Mouse (Mus musculus) urinary bladder, postnatal 36 days (tissue): ENCODE data around the gene Ccl6.

Experiments used
- DNase-seq, 2 experiments: peaks; one replicate each; pipeline ENCODE4 v3.0.0; 2022; ENCODE audit warnings: low spot score in 2 of 2, mixed read lengths in 1 of 2

The Ccl6 gene

GRCm38 (mm10) chr11:83597796-83598195, 4.9 kb upstream of the Ccl6 start:
- no peak for DNase-seq

- no peak for DNase-seq
These were observed 3.0 kb upstream of the Ccl6 start for GRCm38 (mm10) chr11:83595669-83596455.

GRCm38 (mm10) chr11:83593453-83593852, 566 bp upstream of the Ccl6 start:
- DNase-seq: no peak

DNA sequence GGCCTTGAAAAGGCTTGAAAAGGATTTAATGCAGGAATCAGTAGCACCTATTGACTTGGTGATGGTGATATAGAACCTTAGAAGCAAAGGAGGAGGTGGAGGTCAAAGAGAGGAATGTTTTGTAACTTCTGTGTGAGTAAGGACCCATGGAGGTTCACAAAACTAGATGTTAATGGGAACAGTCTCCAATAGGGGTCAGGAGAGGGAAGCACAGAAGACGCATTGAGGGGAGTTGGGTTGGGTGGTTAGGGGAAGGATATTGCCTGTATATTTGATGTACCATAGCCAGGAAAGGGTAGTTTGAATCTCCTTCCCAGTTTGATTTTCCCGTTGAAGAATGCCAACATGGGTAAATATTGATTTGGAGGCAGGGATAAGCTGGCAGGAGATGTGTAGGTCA, 8.7 kb downstream of the Ccl6 start:
- no peak for DNase-seq

- DNase-seq: no peak
These were observed 9.5 kb downstream of the Ccl6 start for GRCm38 (mm10) chr11:83583450-83583754.

GRCm38 (mm10) chr11:83582626-83583449, 10.0 kb downstream of the Ccl6 start:
- DNase-seq: no peak

- no peak for DNase-seq
These were observed 11.0 kb downstream of the Ccl6 start for GRCm38 (mm10) chr11:83581626-83582610.

DNA sequence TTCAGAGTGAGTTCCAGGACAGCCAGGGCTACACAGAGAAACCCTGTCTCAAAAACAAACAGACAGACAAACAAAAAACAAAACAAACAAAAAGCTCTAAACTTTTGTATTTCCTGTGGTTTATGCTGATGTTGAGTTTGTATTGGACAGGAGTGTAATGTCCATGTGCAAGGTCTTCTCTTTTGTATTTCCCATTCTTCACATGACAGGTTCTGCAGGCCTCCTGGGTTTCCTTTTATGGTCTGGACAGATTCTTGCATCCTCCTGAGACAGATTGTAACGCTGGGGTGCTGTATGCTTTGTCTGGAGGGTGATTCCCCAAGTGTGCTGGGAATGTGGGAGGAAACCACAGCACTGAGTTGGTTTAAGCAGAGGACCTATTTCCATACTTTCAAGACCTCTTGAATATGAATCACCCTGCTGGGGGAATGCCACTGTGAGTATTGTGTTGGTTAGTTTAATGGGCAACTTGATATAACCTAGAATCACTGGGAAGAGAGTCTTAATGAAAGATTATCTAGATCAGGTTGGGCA, 12.1 kb downstream of the Ccl6 start:
- no peak for DNase-seq

DNA sequence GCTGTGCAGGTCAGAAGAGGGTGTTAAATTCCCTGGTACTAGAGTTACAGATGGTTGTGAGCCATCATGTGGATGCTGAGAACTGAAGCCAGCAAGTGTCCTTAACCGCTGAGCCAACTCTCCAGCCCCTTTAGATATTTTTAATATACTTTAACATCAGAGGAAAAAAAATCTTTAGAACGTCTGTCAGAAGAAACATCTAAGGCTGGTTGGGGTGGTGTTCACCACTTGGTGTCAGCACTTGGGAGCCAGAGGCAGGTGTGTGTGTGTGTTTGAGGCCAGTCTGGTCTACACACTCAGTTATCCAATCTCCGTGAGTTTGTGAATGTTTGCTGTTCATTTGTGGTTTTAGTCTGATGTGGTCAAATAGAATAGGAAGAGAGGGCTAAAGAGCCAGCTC, 13.9 kb downstream of the Ccl6 start:
- DNase-seq: no peak

DNA sequence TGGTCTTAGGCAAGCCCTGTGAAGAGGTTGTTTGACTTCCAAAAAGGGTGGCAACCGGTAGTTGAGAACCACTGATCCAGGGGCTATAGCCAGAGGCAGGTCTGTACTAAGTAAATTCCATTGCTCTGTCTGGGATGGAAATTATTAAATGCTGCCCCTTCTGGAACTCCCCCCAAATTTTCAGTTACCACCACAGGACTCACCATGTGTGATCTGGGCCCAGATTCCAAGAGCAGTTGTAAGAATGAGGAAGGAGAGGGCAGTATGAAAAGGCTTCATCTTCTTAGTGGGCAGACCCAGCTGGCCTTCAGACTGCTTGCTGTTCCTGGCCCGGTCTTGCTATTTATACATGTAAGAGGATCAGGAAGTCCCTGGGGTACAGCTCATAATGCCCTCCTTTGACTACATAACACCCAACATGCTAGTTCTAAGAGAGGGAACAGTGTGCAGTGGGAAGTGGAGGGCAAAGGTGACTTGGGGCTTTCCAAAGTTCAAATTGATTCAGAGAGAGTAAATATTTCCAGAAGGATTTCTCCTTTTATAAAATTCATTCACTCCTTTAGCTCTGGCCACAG, 14.6 kb downstream of the Ccl6 start, which contains the start of gene Ccl9:
Gene Ccl9 (minus strand): TSS at position 451 of the 575 bp plus-strand sequence.
- no peak for DNase-seq

GRCm38 (mm10) chr11:83576927-83577555, 15.8 kb downstream of the Ccl6 start:
- DNase-seq: no peak

DNA sequence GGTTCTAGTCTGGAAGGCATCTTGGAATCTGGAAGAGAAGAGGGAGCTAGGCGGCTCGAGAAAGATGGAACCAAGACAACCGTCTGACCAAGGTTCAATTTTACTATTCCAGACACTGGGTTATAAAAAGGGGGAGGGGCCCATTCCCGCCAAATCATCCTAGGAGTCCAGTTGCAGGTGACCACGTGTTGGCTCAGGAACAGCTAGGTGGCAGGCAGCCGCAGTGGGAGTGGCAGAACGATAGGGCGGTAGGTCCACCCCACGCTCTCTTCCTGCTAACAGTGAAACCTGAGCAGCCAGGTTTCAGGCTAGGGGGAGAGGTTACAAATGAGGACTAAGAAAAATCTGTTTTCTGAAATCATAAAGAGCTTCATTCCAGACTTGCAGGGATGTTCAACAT, 20.1 kb downstream of the Ccl6 start:
- no peak for DNase-seq

- peak in 1 of 2 experiments; percentile 15 for DNase-seq
These were observed 20.7 kb downstream of the Ccl6 start for GRCm38 (mm10) chr11:83572223-83572622.

- DNase-seq: no peak
These were observed 22.7 kb downstream of the Ccl6 start for GRCm38 (mm10) chr11:83570189-83570588.

DNA sequence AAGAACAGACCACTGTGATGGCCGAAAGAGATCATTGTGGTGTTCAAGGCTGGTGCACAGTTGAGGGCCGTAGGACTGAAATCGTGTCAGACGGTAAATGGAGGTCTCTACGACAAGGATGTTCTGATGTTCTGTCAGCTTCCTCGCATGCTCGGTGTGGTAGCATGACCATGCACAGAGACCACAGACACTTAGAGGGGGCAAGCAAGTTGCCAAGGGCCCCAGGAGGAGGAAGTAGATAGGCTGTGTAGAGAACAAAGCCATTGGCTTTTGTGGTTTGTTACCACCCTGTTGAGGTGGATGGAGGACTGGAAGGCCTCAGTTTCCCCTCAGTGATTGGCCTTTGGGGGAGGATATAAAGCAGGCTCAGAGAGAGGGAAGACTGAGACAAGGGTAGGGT, 23.6 kb downstream of the Ccl6 start:
- DNase-seq: no peak

- DNase-seq: no peak
These were observed 24.1 kb downstream of the Ccl6 start for GRCm38 (mm10) chr11:83568786-83569185.

GRCm38 (mm10) chr11:83568061-83568460, 24.8 kb downstream of the Ccl6 start:
- DNase-seq: peak in 1 of 2 experiments; percentile 15

DNA sequence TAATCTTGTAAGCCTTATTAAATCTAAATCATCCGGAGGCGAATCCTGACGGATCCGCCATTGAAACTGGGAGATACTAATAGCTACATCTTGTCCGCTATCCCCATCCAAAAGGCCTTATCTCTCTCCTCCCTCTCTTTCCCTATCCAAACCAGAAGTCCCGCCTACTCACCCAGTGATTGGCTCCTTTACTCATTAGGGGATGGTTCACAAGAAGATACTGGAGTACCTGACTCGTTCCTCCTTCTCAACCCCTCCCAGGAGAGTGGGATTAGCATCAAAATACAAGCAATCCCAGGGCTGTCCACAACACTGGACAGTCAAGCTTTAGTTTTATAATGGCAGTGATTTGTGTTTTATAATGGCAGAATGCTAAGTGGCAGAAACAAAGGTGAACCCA, 25.6 kb downstream of the Ccl6 start:
- DNase-seq: no peak

GRCm38 (mm10) chr11:83566617-83567016, 26.3 kb downstream of the Ccl6 start:
- DNase-seq: no peak

DNA sequence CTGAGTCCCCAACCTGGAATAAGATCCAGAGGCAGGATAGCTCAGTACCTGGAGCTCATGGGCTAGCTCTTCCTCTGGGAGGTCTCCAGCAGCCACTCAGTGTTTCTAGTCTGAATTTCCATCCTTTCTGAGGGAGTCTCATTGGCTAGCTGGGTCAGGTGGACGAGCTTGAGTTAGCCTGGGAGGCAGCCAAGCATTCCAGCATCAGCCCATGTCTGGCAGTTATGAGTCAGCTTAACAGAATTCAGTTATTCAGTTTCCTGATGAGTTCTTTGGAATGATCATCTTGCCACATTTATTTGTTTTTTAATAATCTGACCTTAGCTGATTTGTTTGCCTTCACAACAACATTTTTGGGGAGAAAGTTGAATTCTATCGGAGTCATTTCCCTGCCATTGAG, 29.1 kb downstream of the Ccl6 start:
- peak in 1 of 2 experiments; percentile 17 for DNase-seq
